Mouse (Mus musculus) kidney, postnatal 14 days (tissue): ENCODE measurements around the gene C1ql3.

Experiments used
- DNase-seq: peaks from one replicate; pipeline ENCODE4 v3.0.0; 2022; ENCODE audit warnings: mixed read lengths

The C1ql3 gene

DNA sequence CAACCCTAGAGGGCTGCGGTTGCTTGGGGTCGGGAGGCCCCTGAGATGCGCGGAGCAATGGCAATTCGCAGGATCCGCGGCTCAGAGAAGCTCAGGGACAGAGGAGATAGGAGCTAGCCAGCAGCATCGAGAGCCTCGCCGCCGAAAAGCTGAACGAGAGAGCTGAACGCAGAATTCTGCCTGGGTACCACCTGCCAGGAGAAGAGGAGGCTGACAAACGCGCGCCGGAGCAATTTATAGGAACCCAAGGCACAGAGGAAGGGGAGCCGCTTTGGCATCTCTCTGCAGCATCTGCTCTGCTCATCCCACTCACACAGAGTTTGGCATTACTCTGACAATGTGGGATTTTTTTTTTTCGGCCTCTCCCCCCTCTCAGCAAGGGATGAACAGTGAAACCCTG, at the start of gene C1ql3:
TSS of gene C1ql3 (minus strand) at position 335 of the 400 bp plus-strand sequence.
- DNase-seq = peak; percentile 3

DNA sequence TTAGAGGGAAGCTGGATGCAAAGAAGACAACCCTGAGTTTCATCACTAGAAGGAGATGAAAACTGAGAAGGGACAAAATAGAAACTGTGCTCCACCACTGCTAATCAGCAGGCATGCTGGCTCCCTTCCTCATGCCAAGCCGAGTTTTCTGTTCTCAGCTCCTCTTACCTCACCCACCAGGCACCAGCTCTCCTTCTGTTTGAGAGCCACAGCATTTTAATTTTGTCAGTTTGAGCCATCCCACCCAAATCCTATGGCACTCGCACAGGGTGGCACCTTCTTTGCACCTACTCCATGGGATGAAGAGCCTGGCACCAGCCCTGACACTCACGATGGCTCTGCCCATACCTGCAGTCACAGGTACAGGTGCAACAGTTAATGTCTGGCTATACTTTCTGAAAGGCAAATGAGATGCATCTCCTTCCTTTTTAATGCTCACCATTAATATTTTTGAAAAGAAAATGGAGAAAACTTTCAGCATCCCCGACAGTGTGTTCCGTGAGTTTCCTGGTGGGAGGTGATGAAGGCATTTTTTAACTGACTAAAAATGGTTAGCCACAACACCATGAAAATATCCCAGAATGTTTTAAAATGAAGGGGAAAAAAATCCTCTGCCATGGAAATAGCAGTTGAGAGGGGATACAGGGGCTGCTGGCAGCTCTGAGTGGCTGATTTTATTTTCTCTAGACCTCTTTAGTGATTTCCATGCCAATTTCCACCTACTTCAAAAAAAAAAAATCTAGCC, 49.0 kb upstream of the C1ql3 start:
- no peak for DNase-seq

DNA sequence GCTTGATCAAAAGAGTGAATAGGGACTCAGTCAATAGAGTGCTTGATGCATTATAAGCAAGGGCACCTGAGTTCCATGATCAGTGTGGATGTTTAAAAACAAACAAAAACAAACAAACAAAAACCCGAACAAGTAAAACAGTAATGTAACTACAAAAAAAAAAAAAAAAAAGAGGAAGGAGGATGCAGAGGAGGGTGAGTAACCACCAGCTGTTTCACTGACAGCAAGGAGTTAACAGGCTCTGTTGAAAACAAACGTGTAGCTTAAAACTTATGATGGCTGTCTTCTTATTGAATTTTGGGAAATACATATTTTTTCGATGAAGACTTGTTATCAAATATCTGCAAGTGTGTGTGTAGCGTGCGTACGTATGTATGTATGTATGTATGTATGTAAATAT, 37.0 kb upstream of the C1ql3 start:
- DNase-seq = no peak

DNA sequence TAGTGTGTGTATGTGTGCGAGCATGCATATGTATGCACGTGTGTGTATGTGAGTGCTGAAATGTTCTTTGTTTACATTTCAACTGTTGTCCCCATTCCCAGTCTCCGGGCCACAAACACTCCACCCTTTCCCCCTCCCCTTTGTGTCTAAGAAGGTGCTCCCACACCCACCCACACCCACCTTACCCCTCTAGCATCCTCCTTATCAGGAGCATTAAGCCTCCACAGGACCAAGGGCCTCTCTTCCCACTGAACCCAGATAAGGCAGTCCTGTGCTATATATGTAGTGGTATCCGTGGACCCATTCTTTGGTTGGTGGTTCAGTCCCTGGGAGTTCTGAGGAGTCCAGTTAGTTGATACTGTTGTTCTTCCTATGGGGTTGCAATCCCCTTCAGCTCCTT, 32.9 kb upstream of the C1ql3 start:
- DNase-seq = no peak

DNA sequence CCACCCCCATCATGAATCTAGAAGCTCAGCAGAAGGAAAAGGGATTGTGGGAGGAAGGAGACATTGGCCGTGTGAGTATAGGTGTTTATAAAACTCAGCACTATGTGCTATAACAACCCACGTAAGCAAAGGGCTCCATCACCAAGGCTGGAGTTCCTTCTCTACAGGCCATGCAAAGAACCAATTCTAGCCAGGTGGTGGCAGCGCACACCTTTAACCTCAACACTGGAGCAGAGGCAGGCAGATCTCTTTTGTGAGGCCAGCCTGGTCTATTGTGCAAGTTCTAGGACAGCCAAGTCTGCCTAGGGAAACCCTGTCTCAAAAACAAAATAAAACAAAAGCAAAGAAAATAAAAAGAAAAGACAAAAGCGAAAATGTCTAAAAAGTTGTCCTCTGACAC, 28.2 kb upstream of the C1ql3 start:
- no peak for DNase-seq

DNA sequence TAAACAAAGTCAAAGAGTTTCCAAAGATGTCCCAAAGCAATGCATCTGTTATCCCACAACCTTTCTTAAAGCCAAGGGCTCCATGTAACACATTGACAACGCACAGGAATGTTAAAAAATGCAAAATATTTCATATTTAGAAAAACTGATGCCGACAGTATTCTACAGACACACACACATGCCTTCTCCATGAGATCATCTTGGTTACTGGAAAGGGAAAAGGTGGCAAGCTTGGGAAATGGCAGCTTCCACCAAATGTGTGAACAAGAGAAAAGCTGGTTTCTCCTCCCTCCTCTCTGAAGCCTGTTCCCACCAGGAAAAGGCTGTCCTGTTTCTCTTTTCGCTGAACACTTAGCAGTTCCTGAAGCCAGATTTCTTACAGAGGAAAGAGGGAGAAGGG, 27.2 kb upstream of the C1ql3 start:
- DNase-seq = no peak

DNA sequence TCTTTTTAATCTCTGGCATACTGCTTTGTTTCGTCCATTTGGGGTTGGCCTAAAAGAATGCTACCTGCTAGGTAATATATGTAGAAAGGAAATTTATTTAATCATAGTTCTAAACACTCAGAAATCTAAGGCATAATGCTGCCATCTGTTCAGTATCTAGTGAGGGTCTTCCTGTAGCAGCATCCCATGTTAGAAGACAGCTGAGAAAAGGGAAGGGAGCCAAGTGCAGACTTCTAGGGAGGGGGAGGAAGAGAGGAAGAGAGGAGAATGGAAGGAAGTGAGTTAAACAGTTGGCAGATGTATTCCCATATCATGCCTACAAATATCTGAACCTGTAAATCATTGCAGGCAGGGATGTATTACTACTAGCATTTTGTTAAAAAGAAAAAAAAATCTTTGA, 7.3 kb upstream of the C1ql3 start:
- no peak for DNase-seq

DNA sequence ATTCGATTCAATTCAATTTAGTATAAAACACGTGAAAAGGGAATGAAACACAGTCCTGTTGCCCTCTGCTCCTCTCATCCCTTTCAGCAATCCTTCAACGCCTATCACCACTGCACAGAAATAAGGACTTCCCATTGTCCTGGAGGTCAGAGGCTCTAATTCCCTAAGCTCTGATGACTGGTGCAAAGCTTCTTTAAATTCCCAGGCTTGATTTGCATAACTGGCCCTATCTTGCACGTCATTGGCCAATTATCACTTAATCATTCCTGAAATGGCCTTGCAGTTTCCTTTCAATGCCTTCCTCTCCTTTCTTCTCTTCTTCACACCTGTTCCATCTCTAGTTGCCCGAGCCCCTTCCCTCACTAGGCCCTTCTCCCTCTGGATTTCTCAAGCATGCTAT, 6.8 kb upstream of the C1ql3 start:
- DNase-seq = no peak

DNA sequence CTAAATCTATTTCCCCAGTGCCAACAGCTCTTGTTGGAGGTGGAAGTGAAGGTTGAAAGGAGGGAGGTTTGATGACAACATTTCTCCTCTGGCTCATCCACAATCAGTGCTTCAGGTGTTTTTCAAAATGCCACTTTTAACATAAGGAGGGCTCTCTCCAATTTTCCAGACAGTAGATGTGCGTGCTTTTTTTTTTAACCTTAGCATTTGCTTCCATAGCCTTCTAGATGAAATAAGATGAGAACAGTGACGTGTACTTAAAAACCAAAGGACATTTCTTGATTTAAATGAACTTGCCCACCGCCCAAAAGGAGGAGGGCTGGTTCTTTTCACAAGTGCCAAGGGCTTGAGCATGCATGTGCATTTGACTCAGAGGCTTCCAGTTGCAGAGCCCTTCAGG, 367 bp upstream of the C1ql3 start:
- no peak for DNase-seq

DNA sequence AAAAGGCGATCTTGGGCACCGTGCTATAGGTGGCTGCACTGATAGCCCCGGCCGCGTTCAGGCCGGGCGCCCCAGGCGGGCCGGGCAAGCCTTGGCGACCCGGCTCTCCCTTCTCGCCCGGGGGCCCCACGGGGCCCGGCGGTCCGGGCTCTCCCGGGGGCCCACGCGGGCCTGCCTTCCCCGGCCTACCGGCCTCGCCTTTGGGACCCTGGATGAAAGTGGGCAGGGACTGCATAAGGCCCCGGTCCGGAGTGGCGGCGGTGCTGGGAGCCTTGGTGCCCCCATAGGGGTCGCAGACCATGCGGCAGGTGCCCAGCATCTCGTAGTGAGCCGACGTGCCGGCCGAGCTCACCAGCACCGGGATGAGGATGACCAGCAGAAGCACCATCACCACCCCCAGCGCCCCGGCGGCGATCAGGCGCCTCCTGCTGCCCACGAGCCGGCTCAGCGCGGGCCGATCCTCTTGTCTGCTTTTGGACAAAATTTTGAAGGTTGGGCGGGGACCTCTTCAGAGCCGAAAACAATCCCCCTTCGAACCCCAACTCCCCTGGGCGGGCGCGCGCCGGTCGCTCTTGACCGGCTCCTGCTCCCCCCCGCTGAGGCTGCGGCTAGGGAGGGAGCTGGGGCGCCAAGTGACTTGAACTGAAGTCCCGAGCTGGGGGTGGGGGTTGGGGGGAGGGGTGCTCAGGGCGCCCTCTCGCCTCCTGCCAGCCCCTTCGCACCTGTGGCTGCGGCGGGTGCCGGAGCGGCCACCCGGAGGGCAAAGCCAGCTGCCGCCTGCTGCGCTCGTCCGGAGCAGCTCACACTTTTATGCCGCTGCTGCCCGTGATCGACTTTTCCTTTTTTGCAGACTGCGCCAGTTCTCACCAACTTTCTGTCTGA, 905 bp downstream of the C1ql3 start:
- peak; percentile 51 for DNase-seq

DNA sequence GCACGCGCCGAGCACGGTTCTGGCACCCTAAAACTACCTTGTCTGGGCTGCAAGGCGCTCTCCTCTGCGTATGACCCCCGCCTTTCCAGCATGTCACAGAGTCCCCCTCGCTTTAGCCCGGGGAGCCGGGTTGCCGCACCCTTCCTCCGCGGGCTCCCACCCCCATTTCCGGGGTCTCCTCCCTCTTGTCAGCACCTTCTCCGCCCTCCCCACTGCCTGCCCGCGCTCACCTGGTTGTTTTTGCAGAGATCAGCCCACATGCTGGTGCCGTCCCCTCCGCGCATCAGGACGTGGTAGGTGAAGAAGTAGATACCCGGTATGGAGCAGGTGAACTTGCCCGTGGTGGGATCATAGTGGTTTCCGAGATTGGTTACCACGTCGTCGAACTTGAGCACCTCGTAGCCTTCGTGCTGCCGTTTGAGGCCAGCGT, 1.6 kb downstream of the C1ql3 start:
- peak; percentile 5 for DNase-seq

DNA sequence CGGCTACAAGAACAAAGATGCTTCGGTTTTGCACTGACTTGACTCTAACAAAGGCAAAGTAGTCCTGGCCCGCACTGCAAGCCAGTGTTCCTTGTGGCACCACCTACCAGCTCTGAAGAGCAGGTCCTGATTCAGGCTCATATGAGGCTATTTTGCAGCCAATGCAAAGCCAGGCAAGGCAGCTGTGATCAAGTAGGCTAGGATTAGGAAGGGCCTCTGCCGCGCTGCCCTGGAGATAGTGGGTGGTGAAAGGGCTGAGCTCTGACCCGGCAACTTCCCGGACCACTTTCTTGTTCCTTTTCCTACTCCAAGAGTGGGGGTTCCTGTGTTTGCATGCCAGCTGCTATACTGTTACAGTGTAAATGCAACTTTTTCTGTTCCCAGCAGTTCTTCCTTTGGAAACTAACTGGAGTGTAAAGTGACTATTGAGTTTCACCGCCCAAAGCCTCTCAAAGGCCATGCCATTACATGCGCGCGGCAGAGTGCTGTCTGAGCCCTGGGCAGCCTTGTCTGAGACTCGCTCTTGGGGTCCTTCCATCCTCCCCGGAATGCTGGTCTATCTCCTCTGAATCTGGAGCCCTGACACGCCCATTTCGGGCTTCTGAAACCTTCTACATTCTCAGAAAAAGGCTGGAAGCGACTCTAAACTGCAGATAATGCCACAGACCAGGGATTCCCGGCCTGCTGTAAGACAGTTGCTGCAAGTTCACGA, 2.2 kb downstream of the C1ql3 start:
- peak; percentile 3 for DNase-seq

DNA sequence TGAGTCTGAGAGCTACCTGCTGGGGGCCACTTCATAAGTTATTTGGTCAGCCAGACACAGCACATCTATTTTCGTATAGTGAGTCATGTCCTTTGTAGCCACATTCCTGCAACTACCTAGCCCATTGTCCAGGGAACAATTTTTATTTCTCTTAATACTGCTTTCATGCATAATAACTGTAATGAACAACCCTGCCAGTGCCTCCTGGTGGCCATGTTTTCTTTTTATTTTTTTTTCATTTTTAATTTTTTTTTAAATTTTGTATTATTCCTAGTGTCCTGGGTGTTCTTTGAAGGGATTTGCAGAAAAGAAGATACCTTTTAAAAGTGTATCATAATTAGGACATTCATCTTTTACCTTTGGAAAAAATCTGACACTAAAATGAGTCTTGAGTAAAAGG, 3.2 kb downstream of the C1ql3 start:
- no peak for DNase-seq

DNA sequence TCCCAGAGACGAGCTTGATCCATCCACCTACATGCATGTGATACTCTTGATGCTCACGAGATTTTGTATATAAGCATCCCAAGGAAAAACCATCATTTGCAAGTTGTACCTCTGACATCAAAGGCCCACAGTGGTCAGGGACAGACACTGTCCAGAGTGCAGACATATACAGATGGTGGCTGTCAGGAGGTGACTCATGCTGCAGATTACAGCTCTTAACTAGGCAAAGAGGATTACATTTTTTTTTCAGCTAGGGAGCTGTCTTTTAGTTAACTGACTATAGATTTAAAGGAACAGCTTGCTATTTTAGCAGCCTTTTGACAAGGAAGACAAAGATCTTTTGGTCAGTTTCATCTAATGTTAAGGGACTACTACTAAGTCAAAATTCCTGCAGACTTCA, 11.6 kb downstream of the C1ql3 start:
- no peak for DNase-seq

DNA sequence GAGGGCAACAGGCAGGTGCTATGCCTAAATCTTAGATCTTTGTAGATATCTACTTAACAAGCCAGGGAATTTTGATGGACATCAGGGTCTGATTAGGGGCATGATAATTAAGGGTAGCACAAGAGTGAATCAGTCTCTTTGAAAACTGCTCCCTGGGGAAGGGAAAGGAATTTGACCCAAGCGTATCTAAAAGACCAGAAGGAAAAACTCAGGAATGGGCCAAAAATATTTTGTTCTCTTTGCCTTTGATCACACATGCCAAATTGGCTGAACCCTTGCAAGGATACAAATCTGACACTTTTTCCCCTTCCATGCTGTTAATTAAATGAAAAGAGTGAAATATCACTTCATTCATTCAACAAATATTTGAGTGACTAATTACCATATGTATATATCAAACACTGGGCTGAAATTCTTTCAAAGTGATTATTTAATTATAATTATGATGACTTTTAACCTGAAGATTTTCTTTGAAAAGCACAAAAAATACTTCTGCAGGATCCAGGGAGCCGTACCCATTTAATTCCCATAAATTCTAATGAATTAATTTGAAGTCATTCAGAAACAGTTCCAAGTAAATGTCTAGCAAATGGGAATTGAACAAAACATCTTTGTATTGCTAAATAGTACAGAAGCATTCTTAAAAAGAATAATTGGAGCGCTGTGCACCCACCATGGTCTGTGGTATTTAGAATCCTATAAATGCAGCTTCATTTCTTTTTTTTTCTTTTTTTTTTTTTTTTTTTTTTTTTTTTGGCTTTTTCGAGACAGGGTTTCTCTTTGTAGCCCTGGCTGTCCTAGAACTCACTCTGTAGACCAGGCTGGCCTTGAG, 26.5 kb downstream of the C1ql3 start:
- peak; percentile 13 for DNase-seq

DNA sequence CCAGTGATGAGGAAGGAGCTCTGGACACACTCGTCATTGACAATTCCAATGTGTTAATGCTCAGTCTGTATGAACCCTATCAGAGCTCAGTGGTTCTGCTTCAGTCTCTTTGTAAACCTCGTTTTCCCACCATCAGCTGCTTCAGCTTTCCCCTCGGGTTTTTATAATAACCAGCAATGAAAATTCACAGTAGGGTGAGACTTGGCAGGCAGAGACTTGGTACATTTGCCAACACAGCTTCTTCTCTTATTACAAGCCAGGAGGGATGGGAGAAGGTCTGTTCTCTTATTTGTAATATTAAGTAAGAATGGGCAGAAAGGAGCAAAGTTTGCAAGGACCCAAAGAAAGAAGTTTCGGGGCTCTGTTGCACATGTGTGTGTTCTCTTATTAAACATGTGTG, 32.8 kb downstream of the C1ql3 start:
- no peak for DNase-seq

DNA sequence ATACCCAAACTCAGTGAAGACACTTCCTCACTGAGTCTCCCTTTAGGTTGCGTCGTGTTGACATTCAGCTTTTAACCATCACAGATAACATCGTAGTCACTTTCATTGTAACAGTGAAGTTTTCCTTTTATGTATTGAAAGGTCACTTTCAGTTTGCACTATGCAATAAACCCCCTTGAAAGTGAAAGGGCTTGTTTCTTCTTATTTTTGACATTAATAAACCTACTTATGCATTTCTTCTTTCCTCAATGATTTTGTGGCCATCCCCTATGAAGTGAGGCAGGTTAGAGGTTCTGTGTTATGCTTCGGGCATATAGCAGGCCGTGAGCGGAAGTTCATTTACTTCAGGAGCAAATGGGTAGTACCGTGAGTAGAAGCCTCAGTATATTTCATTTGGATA, 34.2 kb downstream of the C1ql3 start:
- DNase-seq = no peak

DNA sequence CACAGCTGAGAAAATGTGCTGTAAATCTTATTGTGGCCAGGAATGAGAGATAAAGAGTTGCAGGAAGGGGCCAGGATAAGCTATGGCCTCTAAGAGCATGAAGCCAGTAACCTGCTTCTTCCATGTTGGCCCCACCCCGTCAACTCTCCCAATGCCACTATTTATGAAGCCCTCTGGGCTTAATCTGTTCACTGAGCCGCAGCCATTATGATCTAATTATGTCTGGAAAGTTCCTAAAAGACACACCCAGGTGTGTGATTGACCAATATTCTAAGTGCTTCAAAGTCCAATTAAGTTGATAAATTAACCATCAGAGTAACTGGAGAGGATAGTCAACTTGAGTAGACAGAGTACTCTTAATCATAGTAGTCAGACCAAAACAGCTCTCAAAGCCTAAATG, 37.9 kb downstream of the C1ql3 start:
- DNase-seq = no peak

DNA sequence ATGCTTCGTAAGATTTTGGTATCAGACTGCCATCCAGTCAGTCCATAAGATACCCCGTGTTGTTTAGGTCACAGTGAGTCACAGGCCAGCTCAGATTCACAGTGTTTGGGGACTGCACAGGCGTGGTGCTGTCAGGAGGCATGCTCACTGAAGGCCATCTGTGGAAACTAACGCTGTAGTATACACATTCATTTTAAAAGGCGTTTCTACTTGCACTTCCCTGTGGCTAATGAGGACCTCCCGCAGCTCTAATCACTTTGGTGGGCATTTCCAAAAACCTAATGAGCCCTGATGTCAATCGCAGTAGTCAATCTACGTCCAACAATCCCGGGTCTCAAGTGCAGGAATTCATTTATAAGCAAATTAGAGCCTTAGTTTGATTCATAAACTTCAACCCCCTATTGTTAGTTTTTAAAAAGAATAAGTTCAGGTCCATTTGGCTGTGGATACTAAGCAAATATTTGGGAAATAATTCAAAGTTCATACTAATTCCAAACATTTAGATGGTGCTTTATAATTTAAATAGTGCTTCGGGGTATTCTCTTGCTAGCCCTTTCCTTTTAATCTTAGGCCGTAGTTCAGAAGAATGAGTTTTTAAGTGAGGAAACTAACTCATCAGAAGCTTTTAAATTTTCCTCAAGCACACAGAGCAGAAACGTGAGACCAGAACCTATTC, 41.4 kb downstream of the C1ql3 start:
- no peak for DNase-seq

DNA sequence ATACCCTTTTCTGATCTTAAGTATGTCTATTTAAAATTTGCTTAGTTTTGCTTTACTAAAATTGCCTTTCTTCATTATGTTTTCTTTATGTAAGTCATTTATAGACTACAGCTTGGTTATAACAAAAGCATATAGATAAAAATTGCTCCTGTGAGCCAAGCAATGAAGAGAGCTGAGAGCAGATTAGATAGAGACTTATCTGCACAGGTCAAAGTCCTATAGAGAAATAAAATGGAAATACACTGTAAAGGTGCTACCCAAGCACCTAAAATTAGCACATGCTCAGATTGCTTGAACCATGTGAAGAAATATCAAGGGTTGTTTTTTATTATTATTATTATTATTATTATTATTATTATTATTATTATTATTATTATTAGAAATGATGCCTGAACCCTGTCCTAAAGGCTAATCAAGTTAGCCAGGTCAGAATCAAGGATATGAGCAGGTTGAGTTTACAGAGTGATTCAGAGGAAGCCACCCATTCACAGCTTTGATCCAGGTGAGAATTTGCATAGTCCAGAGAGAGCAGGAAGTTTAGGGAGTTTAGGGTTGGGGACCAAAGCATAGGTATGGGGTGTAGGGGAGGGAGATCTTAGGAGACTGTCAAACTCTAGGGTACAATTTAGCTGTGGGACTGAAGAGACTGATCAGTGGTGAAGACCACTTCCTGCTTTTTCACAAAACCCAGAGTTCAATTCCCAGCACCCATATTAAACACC, 54.7 kb downstream of the C1ql3 start:
- DNase-seq = no peak
